In genomic region chr3:8265783-8266182, GRCm38 (mm10) we compare ENCODE assay signal across 20 mouse cellular contexts.
"Had no signal": no experiment of that assay in that cellular context is flagged by ENCODE, and none has a peak within 500 bp of the region (broad histone marks: within the 10 kb centered on the region; RNA-seq: fewer than 3 reads in every experiment).

No protein-coding gene starts in this region.

- H3K4me1 ChIP-seq: kidney, embryonic 15.5 days; limb, embryonic 13.5 days; liver, embryonic 12.5 days; liver, embryonic 15.5 days; lung, embryonic 15.5 days; megakaryocyte, embryonic 14.5 days; midbrain, embryonic 10.5 days had no signal

- H3K27me3 ChIP-seq: kidney, embryonic 15.5 days; limb, embryonic 13.5 days; liver, embryonic 12.5 days; liver, embryonic 15.5 days; lung, embryonic 15.5 days; megakaryocyte, embryonic 14.5 days had no signal

- H3K4me2 ChIP-seq: kidney, embryonic 15.5 days; limb, embryonic 13.5 days; liver, embryonic 12.5 days; liver, embryonic 15.5 days; lung, embryonic 15.5 days had no signal

- H3K27ac ChIP-seq: limb, embryonic 10.5 days; limb, embryonic 13.5 days; liver, embryonic 12.5 days; liver, embryonic 15.5 days; lung, embryonic 15.5 days; midbrain, embryonic 10.5 days had no signal

- DNase-seq: kidney, adult 8-10 months; kidney, postnatal 10 days; kidney, postnatal 36 days; liver; lung, adult 18-20 months; lung, postnatal 10 days; lung, postnatal 36 days; midbrain, embryonic 14.5 days; right cerebral cortex, postnatal 4 days; thymus, adult 2 months; thymus, postnatal 14 days; thymus, postnatal 4 days had no signal

- ATAC-seq: liver, embryonic 12.5 days had no signal

- H3K36me3 ChIP-seq: kidney, embryonic 15.5 days; limb, embryonic 10.5 days; limb, embryonic 13.5 days; liver, embryonic 12.5 days; liver, embryonic 15.5 days; lung, embryonic 15.5 days; midbrain, embryonic 10.5 days had no signal

- H3K9ac ChIP-seq: kidney, embryonic 15.5 days; limb, embryonic 13.5 days; liver, embryonic 12.5 days; liver, embryonic 15.5 days; lung, embryonic 15.5 days had no signal

- H3K4me3 ChIP-seq: kidney, embryonic 15.5 days; limb, embryonic 10.5 days; limb, embryonic 13.5 days; liver, embryonic 12.5 days; liver, embryonic 15.5 days; lung, embryonic 15.5 days; megakaryocyte, embryonic 14.5 days; midbrain, embryonic 10.5 days had no signal

- H3K9me3 ChIP-seq: kidney, embryonic 15.5 days; limb, embryonic 10.5 days; limb, embryonic 13.5 days; liver, embryonic 12.5 days; liver, embryonic 15.5 days; lung, embryonic 15.5 days; megakaryocyte, embryonic 14.5 days; midbrain, embryonic 10.5 days had no signal
